ENCODE assay signal across 26 mouse cellular contexts in the genomic region with DNA sequence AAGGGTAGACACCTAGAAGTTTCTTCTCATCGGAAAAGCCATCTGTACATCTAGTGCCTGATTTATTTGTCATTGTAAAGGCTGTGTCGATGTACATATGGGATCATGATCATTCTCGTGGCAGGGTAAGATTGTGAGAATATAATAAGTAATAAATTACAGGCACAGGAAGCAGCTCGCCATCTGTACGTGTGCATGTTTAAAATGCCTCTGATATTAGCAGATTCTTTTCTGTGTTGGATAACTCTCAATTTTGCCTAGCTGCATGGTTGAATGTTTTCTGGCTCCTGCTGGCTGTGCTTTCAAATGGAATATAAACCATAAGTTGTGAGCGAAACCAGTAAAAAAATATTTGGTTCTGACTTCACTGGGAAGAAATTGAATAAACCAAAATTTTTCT.
"Had no signal": no experiment of that assay in that cellular context is flagged by ENCODE, and none has a peak within 500 bp of the region (broad histone marks: within the 10 kb centered on the region; RNA-seq: fewer than 3 reads in every experiment).

No protein-coding gene starts in this region.

- H3K9ac ChIP-seq: heart, embryonic 12.5 days; hindbrain, embryonic 12.5 days; hindbrain, embryonic 14.5 days; intestine, embryonic 15.5 days; limb, embryonic 13.5 days; limb, embryonic 15.5 days; liver, embryonic 12.5 days; liver, embryonic 14.5 days had no signal

- DNase-seq: gastrocnemius, adult 2 months; gastrocnemius, postnatal 10 days; gastrocnemius, postnatal 25 days; heart, adult 18-20 months; heart, postnatal 10 days; heart, postnatal 4 days; kidney, adult 18-20 months; kidney, adult 8-10 months; kidney, postnatal 10 days; kidney, postnatal 25 days; kidney, postnatal 4 days; left cerebral cortex, postnatal 4 days; lung, adult 18-20 months had no signal

- H3K27ac ChIP-seq: gastrocnemius, adult 2 months; heart, embryonic 10.5 days; hindbrain, embryonic 10.5 days; hindbrain, embryonic 12.5 days; hindbrain, embryonic 14.5 days; intestine, embryonic 15.5 days; limb, embryonic 13.5 days; limb, embryonic 15.5 days; liver, embryonic 12.5 days; liver, embryonic 14.5 days had no signal

- H3K4me1 ChIP-seq: intestine, embryonic 15.5 days; liver, embryonic 12.5 days had no signal

- H3K36me3 ChIP-seq: heart, embryonic 10.5 days; heart, embryonic 12.5 days; hindbrain, embryonic 10.5 days; hindbrain, embryonic 12.5 days; intestine, embryonic 15.5 days; limb, embryonic 13.5 days; limb, embryonic 15.5 days; liver, embryonic 12.5 days had no signal

- H3K9me3 ChIP-seq: heart, embryonic 10.5 days; heart, embryonic 12.5 days; hindbrain, embryonic 10.5 days; hindbrain, embryonic 12.5 days; intestine, embryonic 15.5 days; limb, embryonic 13.5 days; limb, embryonic 15.5 days; liver, embryonic 12.5 days had no signal

- H3K4me2 ChIP-seq: heart, embryonic 12.5 days; hindbrain, embryonic 12.5 days; hindbrain, embryonic 14.5 days; intestine, embryonic 15.5 days; limb, embryonic 13.5 days; limb, embryonic 15.5 days; liver, embryonic 12.5 days had no signal

- H3K4me3 ChIP-seq: gastrocnemius, adult 2 months; heart, embryonic 10.5 days; heart, embryonic 12.5 days; hindbrain, embryonic 10.5 days; hindbrain, embryonic 12.5 days; intestine, embryonic 15.5 days; limb, embryonic 13.5 days; limb, embryonic 15.5 days; liver, embryonic 12.5 days had no signal

- ATAC-seq: hindbrain, embryonic 16.5 days; inflammation-experienced regulatory T-cells, adult 6 months; intestine, embryonic 15.5 days; intestine, postnatal 0 days; liver, embryonic 12.5 days had no signal
